Mouse (Mus musculus) forebrain, embryonic 11.5 days (tissue): ENCODE measurements around the gene Ezh1. TPM values are rescaled to one million over a fixed set of nuclear protein-coding genes. Genes with fewer than 3 reads are reported as not detected.

Source experiments
- ATAC-seq: fragments of 200-750 bp; cut with Nextera tagmentation; replicated peaks from 2 replicates; pipeline ENCODE4 v1.8.0; 2017; ENCODE audit warnings: moderate TSS enrichment; ENCODE audit not compliant: low FRiP score
- DNase-seq: peaks from one replicate; pipeline ENCODE4 v3.0.0-alpha.2; 2017; ENCODE audit warnings: low spot score
- H3K27ac ChIP-seq: fragments of 300-500 bp; sonication (generic); 2 replicates; pipeline ENCODE4 v1.5.1; 2014; ENCODE audit warnings: low read depth, low read length
- H3K27me3 ChIP-seq: fragments of 300-500 bp; sonication (generic); 2 replicates; pipeline ENCODE4 v1.6.1; 2014; ENCODE audit warnings: mild to moderate bottlenecking, low read length, mixed read lengths; ENCODE audit not compliant: control insufficient read depth, insufficient read depth
- H3K36me3 ChIP-seq: fragments of 300-500 bp; sonication (generic); 2 replicates; pipeline ENCODE4 v1.6.1; 2014; ENCODE audit warnings: mild to moderate bottlenecking, low read length, moderate library complexity, mixed read lengths; ENCODE audit not compliant: control insufficient read depth, insufficient read depth
- H3K4me1 ChIP-seq: fragments of 300-500 bp; sonication (generic); replicated peaks from 2 replicates; pipeline ENCODE4 v1.6.1; 2014; ENCODE audit warnings: low read length, mixed read lengths; ENCODE audit not compliant: control insufficient read depth, insufficient read depth
- H3K4me2 ChIP-seq: fragments of 300-500 bp; sonication (generic); 2 replicates; pipeline ENCODE4 v1.6.1; 2014; ENCODE audit warnings: low read depth, mild to moderate bottlenecking, low read length, moderate library complexity, mixed read lengths; ENCODE audit not compliant: severe bottlenecking
- H3K4me3 ChIP-seq: fragments of 300-500 bp; sonication (generic); 2 replicates; pipeline ENCODE4 v1.5.1; 2014; ENCODE audit warnings: low read depth, low read length
- H3K9ac ChIP-seq: fragments of 300-500 bp; sonication (generic); 2 replicates; pipeline ENCODE4 v1.6.1; 2014; ENCODE audit warnings: low read length
- H3K9me3 ChIP-seq: fragments of 300-500 bp; sonication (generic); 2 replicates; pipeline ENCODE4 v1.6.1; 2016; ENCODE audit warnings: low read length, mixed read lengths; ENCODE audit not compliant: control insufficient read depth
- WGBS: fragments of 180-500 bp; shearing (Covaris S2); extraction: QIAGEN DNeasy Blood & Tissue Kit; methylation state at CpG from one replicate; pipeline ENCODE4 v1.1.7; 2014; 5-methylcytosine and 5-hydroxymethylcytosine counted together
- polyA plus RNA-seq: library from polyadenylated mRNA; unstranded; fragments of >200 nt; fragmentation: Nextera tagmentation; extraction: Ambion mirVana; gene quantifications from 2 replicates; pipeline ENCODE4 v1.2.1, GENCODE M21; 2014

Ezh1 gene
- polyA plus RNA-seq, 1 experiment from 2014 or later, result 12.8 TPM

GRCm38 (mm10) chr11:101199555-101199954, 26.7 kb downstream of the Ezh1 start:
- Histone ChIP-seq H3K4me1 (no peaks in the 10 kb centered on the region), H3K9ac (no peak overlapping the region), H3K27me3 (no peaks in the 10 kb centered on the region), H3K9me3 (no peaks in the 10 kb centered on the region), H3K27ac (no peak overlapping the region), H3K36me3 (no peaks in the 10 kb centered on the region; the same call in 1 of the 2 replicates), H3K4me3 (no peak overlapping the region), H3K4me2 (no peak overlapping the region)
- ATAC-seq (no peak), DNase-seq (no peak)
- 93% methylated on average over 3 of the region's 3 CpGs for WGBS

GRCm38 (mm10) chr11:101196175-101196574, 30.1 kb downstream of the Ezh1 start:
- H3K9me3 ChIP-seq, result no peaks in the 10 kb centered on the region
- 0 out of 2 replicates have a peak, but pooled peaks cover 2% of the 10 kb centered on the region for H3K4me1 ChIP-seq
- DNase-seq (no peak), ATAC-seq (no peak)
- H3K27me3 ChIP-seq, result no peaks in the 10 kb centered on the region
- H3K27ac ChIP-seq, result no peak overlapping the region
- H3K4me3 ChIP-seq, result no peak overlapping the region
- no peaks in the 10 kb centered on the region; the same call in 1 of the 2 replicates for H3K36me3 ChIP-seq
- H3K9ac ChIP-seq, result no peak overlapping the region
- H3K4me2 ChIP-seq, result no peak overlapping the region
- WGBS, result 93% methylated on average over 8 of the region's 8 CpGs

GRCm38 (mm10) chr11:101195571-101195970, 30.7 kb downstream of the Ezh1 start:
- H3K36me3 ChIP-seq, result no peaks in the 10 kb centered on the region; the same call in 1 of the 2 replicates
- H3K9me3 ChIP-seq, result no peaks in the 10 kb centered on the region
- no peak for DNase-seq
- H3K4me3 ChIP-seq, result no peak overlapping the region
- no peak overlapping the region for H3K9ac ChIP-seq
- H3K27me3 ChIP-seq, result no peaks in the 10 kb centered on the region
- ATAC-seq, result no peak
- 0 out of 2 replicates have a peak, but pooled peaks cover 3% of the 10 kb centered on the region for H3K4me1 ChIP-seq
- 87% methylated on average over 8 of the region's 8 CpGs for WGBS
- no peak overlapping the region for H3K27ac ChIP-seq
- no peak overlapping the region for H3K4me2 ChIP-seq

GRCm38 (mm10) chr11:101195101-101195500, 31.2 kb downstream of the Ezh1 start:
- no peaks in the 10 kb centered on the region for H3K9me3 ChIP-seq
- ATAC-seq (no peak), DNase-seq (no peak)
- H3K9ac ChIP-seq, result no peak overlapping the region
- H3K36me3 ChIP-seq, result no peaks in the 10 kb centered on the region; the same call in 1 of the 2 replicates
- H3K4me1 ChIP-seq, result peaks cover 6% of the 10 kb centered on the region; the same call in 1 of the 2 replicates
- H3K4me3 ChIP-seq, result no peak overlapping the region
- H3K27me3 ChIP-seq, result no peaks in the 10 kb centered on the region
- H3K27ac ChIP-seq, result no peak overlapping the region
- 100% methylated on average over 1 of the region's 1 CpGs for WGBS
- H3K4me2 ChIP-seq, result no peak overlapping the region

- Histone ChIP-seq H3K36me3 (no peaks in the 10 kb centered on the region; the same call in 1 of the 2 replicates), H3K4me2 (no peak overlapping the region), H3K9me3 (no peaks in the 10 kb centered on the region), H3K27ac (no peak overlapping the region), H3K4me3 (no peak overlapping the region), H3K9ac (no peak overlapping the region), H3K27me3 (no peaks in the 10 kb centered on the region), H3K4me1 (peaks cover 9% of the 10 kb centered on the region; the same call in 1 of the 2 replicates)
- DNase-seq (no peak), ATAC-seq (no peak)
- 84% methylated on average over 6 of the region's 6 CpGs for WGBS
Measured at GRCm38 (mm10) chr11:101194643-101195042, 31.6 kb downstream of the Ezh1 start.

GRCm38 (mm10) chr11:101194137-101194536, 32.1 kb downstream of the Ezh1 start:
- Histone ChIP-seq H3K27me3 (no peaks in the 10 kb centered on the region), H3K27ac (no peak overlapping the region), H3K4me3 (no peak overlapping the region), H3K4me2 (no peak overlapping the region), H3K36me3 (no peaks in the 10 kb centered on the region; the same call in 1 of the 2 replicates), H3K9ac (no peak overlapping the region), H3K9me3 (no peaks in the 10 kb centered on the region), H3K4me1 (peaks cover 9% of the 10 kb centered on the region; the same call in 1 of the 2 replicates)
- ATAC-seq (no peak), DNase-seq (no peak)
- 87% methylated on average over 5 of the region's 5 CpGs for WGBS

GRCm38 (mm10) chr11:101193076-101193475, 33.2 kb downstream of the Ezh1 start:
- no peak overlapping the region for H3K4me2 ChIP-seq
- no peak overlapping the region for H3K27ac ChIP-seq
- H3K4me1 ChIP-seq, result peaks cover 9% of the 10 kb centered on the region; the same call in 1 of the 2 replicates
- no peaks in the 10 kb centered on the region for H3K27me3 ChIP-seq
- no peak for DNase-seq
- H3K36me3 ChIP-seq, result no peaks in the 10 kb centered on the region; the same call in 1 of the 2 replicates
- H3K4me3 ChIP-seq, result no peak overlapping the region
- H3K9me3 ChIP-seq, result no peaks in the 10 kb centered on the region
- H3K9ac ChIP-seq, result no peak overlapping the region
- WGBS, result 87% methylated on average over 7 of the region's 7 CpGs
- no peak for ATAC-seq

- no peak overlapping the region for H3K9ac ChIP-seq
- ATAC-seq (no peak), DNase-seq (no peak)
- no peak overlapping the region for H3K4me3 ChIP-seq
- no peaks in the 10 kb centered on the region for H3K27me3 ChIP-seq
- peaks cover 9% of the 10 kb centered on the region; the same call in 1 of the 2 replicates for H3K4me1 ChIP-seq
- no peaks in the 10 kb centered on the region; the same call in 1 of the 2 replicates for H3K36me3 ChIP-seq
- H3K9me3 ChIP-seq, result no peaks in the 10 kb centered on the region
- WGBS, result 89% methylated on average over 6 of the region's 6 CpGs
- no peak overlapping the region for H3K27ac ChIP-seq
- no peak overlapping the region for H3K4me2 ChIP-seq
Measured at GRCm38 (mm10) chr11:101192646-101193045, 33.6 kb downstream of the Ezh1 start.

- H3K4me1 ChIP-seq, result peaks cover 9% of the 10 kb centered on the region; the same call in 1 of the 2 replicates
- ATAC-seq (no peak), DNase-seq (no peak)
- H3K27ac ChIP-seq, result no peak overlapping the region
- no peaks in the 10 kb centered on the region for H3K36me3 ChIP-seq
- WGBS, result 81% methylated on average over 4 of the region's 4 CpGs
- H3K4me2 ChIP-seq, result no peak overlapping the region
- H3K27me3 ChIP-seq, result no peaks in the 10 kb centered on the region
- H3K4me3 ChIP-seq, result no peak overlapping the region
- no peak overlapping the region for H3K9ac ChIP-seq
- no peaks in the 10 kb centered on the region for H3K9me3 ChIP-seq
Measured at GRCm38 (mm10) chr11:101191919-101192470, 34.3 kb downstream of the Ezh1 start.
